Mouse (Mus musculus) liver, postnatal 0 days (tissue): ENCODE data around the gene Nup214. TPM values are rescaled to one million over a fixed set of nuclear protein-coding genes. Genes with fewer than 3 reads are reported as not detected.

ENCODE experiments used
- ATAC-seq: fragments of 200-750 bp; cut with Nextera tagmentation; 2 replicates; pipeline ENCODE4 v1.8.0; 2017; ENCODE audit warnings: mild to moderate bottlenecking, moderate library complexity
- DNase-seq: peaks from one replicate; pipeline ENCODE4 v3.0.0-alpha.2; 2016
- H3K27ac ChIP-seq: fragments of 300-500 bp; sonication (generic); 2 replicates; pipeline ENCODE4 v1.5.1; 2014; ENCODE audit warnings: antibody characterized with exemption, moderate library complexity, mild to moderate bottlenecking, low read depth
- H3K27me3 ChIP-seq: fragments of 300-500 bp; sonication (generic); 2 replicates; pipeline ENCODE4 v1.6.1; 2014; ENCODE audit warnings: low read length, control low read depth, mixed read lengths; ENCODE audit not compliant: insufficient read depth
- H3K36me3 ChIP-seq: fragments of 300-500 bp; sonication (generic); replicated peaks from 2 replicates; pipeline ENCODE4 v1.6.1; 2014; ENCODE audit warnings: mild to moderate bottlenecking, control low read depth, low read length, moderate library complexity, mixed read lengths; ENCODE audit not compliant: insufficient read depth
- H3K4me1 ChIP-seq: fragments of 300-500 bp; sonication (generic); 2 replicates; pipeline ENCODE4 v1.6.1; 2014; ENCODE audit warnings: antibody characterized with exemption, mild to moderate bottlenecking, control low read depth; ENCODE audit not compliant: insufficient read depth
- H3K4me2 ChIP-seq: fragments of 300-500 bp; sonication (generic); 2 replicates; pipeline ENCODE4 v1.6.1; 2014; ENCODE audit warnings: low read depth, mild to moderate bottlenecking, low read length, moderate library complexity, mixed read lengths
- H3K4me3 ChIP-seq: fragments of 300-500 bp; sonication (generic); 2 replicates; pipeline ENCODE4 v1.5.1; 2014; ENCODE audit warnings: low read depth, low read length
- H3K9ac ChIP-seq: fragments of 300-500 bp; sonication (generic); replicated peaks from 2 replicates; pipeline ENCODE4 v1.6.1; 2014; ENCODE audit warnings: mild to moderate bottlenecking, moderate library complexity
- H3K9me3 ChIP-seq: fragments of 300-500 bp; sonication (generic); 2 replicates; pipeline ENCODE4 v1.6.1; 2016; ENCODE audit warnings: mild to moderate bottlenecking, control low read depth, low read length, mixed read lengths
- CTCF ChIP-seq: sonication (generic); IDR thresholded peaks from 2 replicates; pipeline ENCODE4 v1.5.1; 2016; ENCODE audit warnings: antibody characterized with exemption, low read depth
- EP300 ChIP-seq: IDR thresholded peaks from 2 replicates; pipeline ENCODE4 v1.6.1; 2016; ENCODE audit warnings: antibody characterized with exemption, low read depth, mild to moderate bottlenecking
- WGBS: fragments of 180-500 bp; shearing (Covaris S2); extraction: QIAGEN DNeasy Blood & Tissue Kit; methylation state at CpG from one replicate; pipeline ENCODE4 v1.1.7; 2014; ENCODE audit not compliant: insufficient replicate concordance; 5-methylcytosine and 5-hydroxymethylcytosine counted together
- polyA plus RNA-seq: library from polyadenylated mRNA; unstranded; fragments of >200 nt; fragmentation: Nextera tagmentation; extraction: Ambion mirVana; gene quantifications from 2 replicates; pipeline ENCODE4 v1.2.1, GENCODE M21; 2015

The Nup214 gene
- 20.8 and 31.2 TPM in 2 replicates for polyA plus RNA-seq

DNA sequence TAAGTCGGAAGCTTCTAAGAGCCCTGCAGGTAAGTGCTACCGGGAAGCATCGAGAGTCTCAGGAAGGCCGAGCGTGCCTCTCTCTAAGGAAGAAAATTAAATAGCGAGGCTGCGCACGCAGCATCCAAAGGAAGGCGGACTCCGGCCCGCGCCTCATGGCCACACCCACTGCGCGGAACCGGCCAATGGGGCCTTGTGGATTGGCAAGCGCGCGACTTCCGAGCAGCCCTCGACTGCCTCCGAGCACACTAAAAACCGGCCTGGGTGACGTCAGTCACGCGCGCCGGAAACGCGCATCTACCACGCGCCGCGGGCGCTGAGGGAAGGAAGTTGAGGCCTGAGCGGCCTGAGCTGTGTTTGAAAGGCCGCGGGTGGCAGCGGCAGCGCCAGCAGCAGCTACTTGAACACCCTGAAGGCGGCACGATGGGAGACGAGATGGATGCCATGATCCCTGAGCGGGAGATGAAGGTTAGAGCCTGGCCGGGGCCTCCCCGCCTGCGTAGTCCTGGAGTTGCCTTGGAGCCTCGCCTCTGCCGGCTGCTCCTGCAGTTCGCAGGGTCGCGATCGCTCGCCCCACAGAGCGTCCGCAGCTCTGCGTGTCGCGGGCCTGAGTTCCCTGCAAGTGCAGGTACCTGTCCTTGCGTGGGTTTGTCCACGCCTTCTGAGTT lies at the start of gene Nup214:
TSS of gene Nup214 (plus strand) at position 296 of the 668 bp plus-strand sequence.
- Histone ChIP-seq H3K9ac (peak within 1 kb of the TSS; percentile 98), H3K36me3 (peaks cover 27% of the 10 kb centered on the region), H3K4me2 (peak within 1 kb of the TSS; percentile 77), H3K9me3 (no peaks in the 10 kb centered on the region), H3K27ac (peak within 1 kb of the TSS; percentile 78), H3K4me1 (peaks cover 13% of the 10 kb centered on the region), H3K4me3 (peak within 1 kb of the TSS; percentile 94), H3K27me3 (no peaks in the 10 kb centered on the region)
- under 1% methylated on average over 59 of the region's 60 CpGs for whole genome bisulfite sequencing
- DNase-seq (peak; percentile 99), ATAC-seq (peak; percentile 100)
- TF ChIP-seq CTCF (no peak), EP300 (0 out of 2 replicates have a peak, but pooled peaks have one; percentile 21)

DNA sequence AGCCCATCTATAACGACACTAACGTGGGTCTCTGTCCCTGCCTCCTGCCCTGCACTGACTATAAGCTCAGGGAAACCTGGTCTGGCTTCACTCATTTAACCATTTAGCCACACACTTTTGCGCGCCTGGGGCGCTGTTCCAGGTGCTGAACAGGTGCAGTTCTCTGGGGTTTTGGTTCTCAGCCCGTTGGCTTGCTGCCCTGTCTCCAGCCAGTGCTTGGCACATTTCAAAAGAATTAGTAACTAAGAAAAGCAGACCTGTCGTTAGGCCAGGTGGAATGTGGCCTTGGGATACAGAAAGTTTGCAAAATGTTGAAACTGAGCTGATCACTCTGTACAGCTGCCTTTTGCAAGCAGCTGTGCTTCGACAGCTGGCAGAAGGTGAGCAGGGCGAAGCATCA lies 49.4 kb upstream of the Nup214 start:
- DNase-seq (peak; percentile 73), ATAC-seq (peak; percentile 86)
- Histone ChIP-seq H3K36me3 (no peaks in the 10 kb centered on the region), H3K27ac (no peak overlapping the region), H3K9ac (no peak overlapping the region), H3K4me3 (no peak overlapping the region), H3K9me3 (no peaks in the 10 kb centered on the region), H3K4me2 (no peak overlapping the region), H3K27me3 (no peaks in the 10 kb centered on the region), H3K4me1 (peaks cover 3% of the 10 kb centered on the region; the same call in 1 of the 2 replicates)
- TF ChIP-seq EP300 (no peak), CTCF (no peak)
- WGBS, result 23% methylated on average over 9 of the region's 9 CpGs

DNA sequence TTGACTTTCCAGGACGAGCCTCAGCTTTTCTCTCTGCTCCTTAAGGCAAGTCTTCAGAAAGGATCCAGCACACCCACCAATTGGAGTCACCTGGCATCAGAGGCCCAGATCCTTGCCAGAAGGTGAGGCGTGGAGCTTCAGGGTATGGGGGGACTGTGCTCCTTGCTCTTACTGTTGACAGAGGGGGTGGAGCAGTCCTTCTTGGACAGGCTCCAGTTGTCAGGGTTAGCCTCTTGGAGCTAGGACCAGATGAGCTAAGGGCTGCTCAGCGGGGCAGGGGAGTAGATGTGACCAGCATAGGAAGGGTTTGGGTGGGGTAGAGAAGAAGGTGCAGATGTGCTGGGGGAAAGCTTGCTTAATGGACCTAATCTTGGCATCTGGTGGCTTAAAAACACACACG lies 48.3 kb upstream of the Nup214 start:
- ATAC-seq (no peak), DNase-seq (no peak)
- Histone ChIP-seq H3K4me2 (no peak overlapping the region), H3K9me3 (no peaks in the 10 kb centered on the region), H3K4me3 (no peak overlapping the region), H3K36me3 (no peaks in the 10 kb centered on the region), H3K27me3 (no peaks in the 10 kb centered on the region), H3K4me1 (peaks cover 3% of the 10 kb centered on the region; the same call in 1 of the 2 replicates), H3K9ac (no peak overlapping the region), H3K27ac (no peak overlapping the region)
- WGBS, result 49% methylated on average over 4 of the region's 4 CpGs
- no peak for TF ChIP-seq CTCF
- no peak for TF ChIP-seq EP300

DNA sequence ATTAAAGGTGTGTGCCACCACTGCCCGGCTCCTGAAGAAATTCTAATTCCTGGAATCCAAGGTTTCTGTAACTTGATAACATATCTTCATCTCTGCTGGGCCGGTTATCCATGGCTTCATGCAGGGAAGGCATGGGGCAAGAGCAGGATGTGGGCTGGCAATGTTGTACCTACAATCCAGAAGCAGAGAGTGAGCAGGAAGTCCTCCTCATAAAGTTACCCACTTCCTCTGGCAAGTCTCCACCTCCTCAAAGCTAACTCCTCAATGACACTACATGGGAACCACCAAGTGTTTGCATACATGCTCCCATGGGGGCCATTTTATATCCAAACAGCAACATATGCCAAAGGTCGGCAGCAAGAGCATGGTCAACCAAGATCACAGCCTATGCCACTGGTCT lies 44.6 kb upstream of the Nup214 start:
- ATAC-seq (no peak), DNase-seq (no peak)
- Histone ChIP-seq H3K4me3 (no peak overlapping the region), H3K4me1 (peaks cover 3% of the 10 kb centered on the region; the same call in 1 of the 2 replicates), H3K4me2 (no peak overlapping the region), H3K27ac (no peak overlapping the region), H3K9me3 (no peaks in the 10 kb centered on the region), H3K27me3 (no peaks in the 10 kb centered on the region), H3K36me3 (no peaks in the 10 kb centered on the region), H3K9ac (no peak overlapping the region)
- 63% methylated on average over 3 of the region's 3 CpGs for WGBS
- TF ChIP-seq CTCF (no peak), EP300 (no peak)

DNA sequence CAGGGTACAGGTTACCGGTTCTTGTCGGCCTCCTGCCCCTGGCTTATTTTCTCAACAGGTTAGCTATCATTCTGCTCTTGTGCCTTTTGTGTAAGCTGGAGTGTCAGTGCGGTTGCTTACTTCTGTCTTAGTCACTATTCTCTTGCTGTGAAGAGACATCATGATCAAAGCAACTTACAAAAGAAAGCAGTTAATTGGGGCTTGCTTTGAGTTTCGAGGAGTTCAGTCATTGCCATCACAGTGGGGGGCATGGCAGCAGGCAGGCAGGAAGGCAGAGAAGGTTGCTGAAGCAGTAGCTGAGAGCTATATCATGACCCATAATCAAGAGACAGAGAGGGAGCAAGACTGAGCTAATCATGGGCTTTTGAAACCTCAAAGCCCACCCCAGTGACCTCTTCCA lies 39.7 kb upstream of the Nup214 start:
- ATAC-seq (no peak), DNase-seq (no peak)
- H3K27me3 ChIP-seq, result no peaks in the 10 kb centered on the region
- no peak overlapping the region for H3K4me2 ChIP-seq
- H3K4me3 ChIP-seq, result no peak overlapping the region
- 64% methylated on average over 4 of the region's 4 CpGs for WGBS
- no peak overlapping the region for H3K27ac ChIP-seq
- H3K9ac ChIP-seq, result no peak overlapping the region
- TF ChIP-seq CTCF, result no peak
- TF ChIP-seq EP300, result no peak
- no peaks in the 10 kb centered on the region for H3K36me3 ChIP-seq
- H3K4me1 ChIP-seq, result no peaks in the 10 kb centered on the region
- H3K9me3 ChIP-seq, result no peaks in the 10 kb centered on the region

DNA sequence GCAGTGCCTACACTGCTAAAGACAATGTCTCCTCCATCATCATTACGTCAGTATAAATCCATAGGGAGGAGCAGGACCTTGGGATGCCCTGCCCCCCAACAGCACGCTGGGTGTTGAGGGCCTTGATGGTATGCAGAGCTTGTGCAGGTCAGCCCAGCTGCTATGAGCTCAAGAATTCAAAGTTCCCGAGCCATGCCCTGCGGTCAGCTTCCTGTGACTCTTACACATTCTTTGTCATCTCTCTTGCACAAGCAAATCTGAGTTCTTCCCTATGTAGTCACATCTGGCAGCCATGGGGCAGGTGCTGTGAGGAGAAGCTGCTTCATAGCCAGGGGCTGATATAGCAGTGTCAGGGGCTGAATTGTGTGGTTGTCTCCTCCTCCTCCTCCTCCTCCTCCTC lies 39.2 kb upstream of the Nup214 start:
- 42% methylated on average over 4 of the region's 4 CpGs for WGBS
- TF ChIP-seq CTCF (no peak), EP300 (no peak)
- H3K4me2 ChIP-seq, result no peak overlapping the region

More for the DNA sequence above, 39.2 kb upstream of the Nup214 start:
- Histone ChIP-seq H3K27me3 (no peaks in the 10 kb centered on the region), H3K36me3 (no peaks in the 10 kb centered on the region), H3K27ac (no peak overlapping the region), H3K9me3 (no peaks in the 10 kb centered on the region), H3K4me1 (no peaks in the 10 kb centered on the region), H3K9ac (no peak overlapping the region), H3K4me3 (no peak overlapping the region)
- DNase-seq (no peak), ATAC-seq (no peak)
